Mouse (Mus musculus): ENCODE measurements around the gene Lgmn.

The Lgmn gene

DNA sequence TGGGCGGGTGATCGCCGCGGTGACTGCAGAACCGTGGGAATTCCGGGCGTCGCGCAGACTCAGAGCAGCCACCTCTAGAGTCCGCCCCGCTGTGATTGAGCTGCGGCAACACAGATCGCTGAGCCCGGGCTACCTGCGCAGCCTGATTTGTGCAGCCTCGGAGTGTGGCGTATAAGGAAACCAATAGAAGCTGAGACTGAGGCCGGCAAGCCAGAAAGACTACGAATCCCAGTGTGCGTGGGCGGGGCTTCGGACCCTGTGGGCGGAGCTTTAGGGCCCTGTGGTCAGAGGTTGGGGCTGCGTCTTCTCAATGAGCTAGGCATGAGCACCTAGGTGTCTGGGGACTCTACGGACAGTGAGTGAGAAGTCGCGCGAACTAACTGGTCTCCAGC lies at the start of gene Lgmn:
Gene Lgmn (minus strand): TSS at position 182 of the 392 bp plus-strand sequence.
- DNase-seq (ENCODE audit: low read depth, low spot score): peak; percentile 98

DNA sequence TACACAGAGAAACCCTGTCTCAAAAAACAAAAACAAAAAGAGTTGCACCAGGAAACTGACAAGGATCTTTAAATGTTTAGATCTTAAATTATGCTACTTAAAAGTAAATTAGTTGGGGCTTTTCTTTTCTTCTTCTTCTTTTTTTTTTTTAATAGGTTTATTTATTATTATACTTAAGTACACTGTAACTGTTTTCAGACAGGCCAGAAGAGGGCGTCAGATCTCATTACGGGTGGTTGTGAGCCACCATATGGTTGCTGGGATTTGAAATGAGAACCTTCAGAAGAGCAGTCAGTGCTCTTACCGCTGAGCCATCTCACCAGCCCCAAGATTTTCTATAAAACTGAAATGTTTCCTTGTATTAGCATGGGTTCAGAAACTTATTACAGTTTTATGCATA lies 45.3 kb upstream of the Lgmn start:
- DNase-seq (ENCODE audit: low read depth, low spot score): peak; percentile 32

DNA sequence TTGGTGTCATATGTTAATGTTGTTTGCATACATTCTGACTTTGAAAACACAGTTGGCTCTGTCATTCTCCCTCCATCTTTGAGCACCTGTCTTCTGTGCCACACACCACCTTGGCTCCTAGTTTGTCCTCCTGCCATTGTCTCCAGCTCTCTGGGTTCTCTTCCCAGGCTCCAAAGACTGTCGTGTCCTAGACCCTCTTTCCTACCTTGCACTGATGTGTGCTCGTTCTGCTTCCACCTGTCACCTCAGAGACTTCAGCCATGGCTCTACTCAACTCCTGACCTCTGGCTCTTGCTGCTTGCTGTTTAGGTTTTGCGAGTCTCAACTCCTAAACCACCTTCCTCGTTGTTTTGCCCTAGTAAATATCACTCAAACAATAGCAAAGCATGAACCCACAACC lies 40.9 kb upstream of the Lgmn start:
- DNase-seq (ENCODE audit: low read depth, low spot score): no peak

DNA sequence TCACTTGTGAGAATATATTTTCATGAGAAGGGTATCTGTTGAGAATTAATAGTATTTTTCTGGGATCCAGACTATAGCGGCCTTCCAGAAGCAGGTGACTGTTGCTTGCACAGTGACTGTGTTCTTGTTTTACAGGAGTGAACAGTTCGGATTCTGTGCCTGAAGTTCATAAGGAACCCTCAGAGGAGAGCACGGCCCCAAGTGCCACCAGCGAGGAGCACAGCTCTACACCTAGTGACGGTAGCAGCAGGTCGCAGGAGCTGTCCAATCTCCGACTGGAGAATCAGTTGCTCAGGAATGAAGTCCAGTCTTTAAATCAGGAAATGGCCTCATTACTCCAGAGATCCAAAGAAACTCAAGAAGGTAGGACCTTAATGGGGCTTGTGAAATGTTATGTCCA lies 34.8 kb upstream of the Lgmn start:
- DNase-seq (ENCODE audit: low read depth, low spot score): no peak

DNA sequence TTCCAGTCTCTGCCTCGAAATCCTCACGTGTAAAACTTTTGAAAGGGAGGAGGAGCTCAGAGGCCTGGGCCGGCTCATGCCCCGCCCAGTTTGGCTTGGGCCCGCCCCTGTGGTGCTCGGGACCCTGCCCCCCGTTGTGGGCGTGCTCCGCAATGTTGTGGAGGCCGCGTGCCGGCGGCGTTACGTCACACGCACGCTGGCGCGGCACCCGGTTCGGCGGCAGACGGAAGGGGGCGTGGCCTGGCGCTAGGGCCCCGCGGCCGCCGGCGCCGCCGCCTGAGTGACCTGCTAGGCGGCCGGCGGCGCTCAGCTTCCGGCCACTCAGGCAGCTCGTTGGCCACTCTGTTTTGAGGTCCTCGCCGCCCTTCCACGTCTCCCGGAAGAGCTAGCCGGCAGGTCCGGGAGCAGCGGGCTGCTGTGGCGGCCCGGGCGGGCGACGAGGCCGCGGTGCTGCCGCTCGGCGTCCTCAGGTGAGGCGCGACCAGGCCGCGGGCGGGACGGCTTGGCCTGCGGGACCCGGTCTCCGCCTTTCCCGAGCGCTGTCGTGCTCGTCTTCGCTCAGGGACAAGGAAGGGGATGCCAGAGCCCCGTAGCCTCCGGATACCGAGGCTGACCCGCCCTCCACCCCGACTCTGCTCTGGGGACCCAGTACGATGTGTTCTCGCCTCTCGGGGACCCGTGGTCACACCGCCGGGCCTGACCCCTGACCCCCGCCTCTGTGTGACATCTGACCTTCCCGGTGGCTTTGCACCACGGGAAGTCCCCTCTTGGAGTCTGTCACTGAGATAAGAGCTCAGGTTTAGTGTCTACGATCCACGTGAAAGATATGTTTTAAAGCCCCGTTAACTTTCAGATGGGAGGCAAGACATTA lies 29.5 kb upstream of the Lgmn start, which contains the start of gene Golga5:
Gene Golga5 (plus strand): TSS at position 242 of the 871 bp plus-strand sequence.
- DNase-seq (ENCODE audit: low read depth, low spot score): peak; percentile 96

DNA sequence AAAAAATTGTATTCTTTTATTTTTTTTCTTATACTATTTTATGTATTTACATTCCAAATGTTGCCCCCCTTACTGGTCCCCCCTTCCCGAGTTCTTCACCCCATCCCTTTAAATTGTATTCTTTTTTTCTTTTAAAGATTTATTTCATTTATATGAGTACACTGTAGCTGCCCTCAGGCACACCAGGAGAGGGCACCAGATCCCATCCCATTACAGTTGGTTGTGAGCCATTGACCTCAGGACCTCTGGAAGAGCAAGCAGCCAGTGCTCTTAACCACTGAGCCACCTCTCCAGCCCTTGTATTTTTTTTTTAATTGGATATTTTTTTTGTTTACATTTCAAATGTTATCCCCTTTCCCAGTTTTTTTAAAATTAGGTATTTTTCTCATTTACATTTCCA lies 28.5 kb upstream of the Lgmn start:
- DNase-seq (ENCODE audit: low read depth, low spot score): peak; percentile 24

DNA sequence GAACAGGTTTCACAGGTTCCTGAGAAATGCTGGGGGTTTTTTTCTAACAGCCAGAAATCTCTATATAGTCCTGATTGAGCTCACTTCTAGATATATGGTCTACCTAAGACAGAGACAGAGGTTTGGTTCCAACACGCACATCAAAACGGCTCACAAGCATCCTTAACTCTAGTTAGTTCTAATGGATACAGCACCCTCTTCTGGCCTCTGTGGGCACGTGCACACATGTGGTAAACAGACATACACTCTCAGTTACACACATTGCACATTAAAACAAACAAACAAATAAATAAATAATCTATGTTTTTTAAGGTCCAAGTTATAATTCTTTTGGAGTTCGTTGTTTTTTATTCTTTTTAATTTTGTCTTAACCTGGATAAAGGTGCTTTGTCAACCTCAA lies 25.0 kb upstream of the Lgmn start:
- DNase-seq (ENCODE audit: low read depth, low spot score): peak; percentile 60

DNA sequence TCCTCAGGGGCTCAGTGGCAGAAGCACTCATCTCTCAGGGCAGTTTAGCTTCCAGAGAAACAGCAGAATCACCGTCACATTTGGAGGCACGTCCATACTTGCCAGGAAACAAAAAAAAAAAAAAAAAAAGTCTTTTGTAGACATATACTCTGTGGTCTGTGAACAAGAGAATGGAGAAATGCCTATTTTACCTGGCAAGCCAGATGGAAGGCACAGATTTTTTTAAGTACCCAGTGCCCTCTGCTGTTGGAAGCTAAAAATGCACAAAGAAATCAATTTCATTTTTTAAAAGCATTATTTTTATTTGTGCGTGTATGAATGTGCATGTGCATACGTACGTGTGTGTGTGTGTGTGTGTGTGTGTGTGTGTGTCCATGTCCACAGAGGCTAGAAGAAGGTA lies 21.6 kb upstream of the Lgmn start:
- DNase-seq (ENCODE audit: low read depth, low spot score): no peak

DNA sequence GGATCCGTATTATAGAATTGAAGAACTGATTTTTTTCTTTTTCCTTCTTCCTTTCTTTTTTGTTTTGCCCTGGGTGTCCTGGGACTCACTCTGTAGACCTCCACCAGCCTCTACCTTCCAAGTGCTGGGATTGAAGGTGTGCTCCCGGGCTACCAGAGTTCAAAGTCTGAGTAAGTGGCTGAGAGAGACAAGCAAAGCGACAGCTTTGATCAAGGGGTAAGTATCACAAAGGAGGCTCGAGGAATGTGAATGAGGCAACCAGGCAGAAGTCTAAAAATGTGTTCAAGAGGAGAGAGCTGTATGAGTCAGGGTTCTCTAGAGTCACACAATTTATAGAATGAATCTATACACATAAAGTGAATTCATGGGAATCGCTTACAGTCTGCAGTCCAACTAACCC lies 20.4 kb upstream of the Lgmn start:
- DNase-seq (ENCODE audit: low read depth, low spot score): no peak

DNA sequence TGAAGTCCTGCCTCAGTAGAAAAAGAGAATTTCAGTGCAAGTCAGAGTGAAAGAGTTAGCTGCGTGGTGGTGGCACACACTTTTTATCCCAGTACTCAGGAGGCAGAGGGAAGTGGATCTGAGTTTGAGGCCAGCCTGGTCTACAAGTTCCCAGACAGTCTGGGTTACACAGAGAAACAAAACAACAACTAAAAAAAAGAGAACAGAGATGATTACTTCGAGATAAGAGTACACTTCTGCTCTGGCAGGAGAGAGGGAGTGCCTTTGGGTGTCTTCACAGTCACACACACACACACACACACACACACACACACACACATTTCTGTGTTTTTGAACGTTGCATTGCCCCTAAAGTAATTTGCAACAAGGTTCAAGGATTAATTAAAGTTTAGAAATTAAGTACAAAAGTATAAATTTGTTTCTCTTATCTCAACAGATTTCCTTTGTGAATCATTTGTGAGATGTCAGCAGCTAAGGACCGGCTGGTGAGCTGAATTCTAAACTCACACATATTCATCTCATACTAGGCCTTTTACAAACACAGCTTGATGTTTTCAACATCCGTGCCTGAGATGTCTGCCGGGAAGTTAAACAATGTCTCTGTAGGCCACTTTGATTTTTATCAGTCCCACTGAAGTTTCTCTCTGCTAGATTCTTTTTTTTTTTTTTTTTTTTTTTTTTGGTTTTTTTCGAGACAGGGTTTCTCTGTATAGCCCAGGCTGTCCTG lies 17.0 kb upstream of the Lgmn start:
- no peak for DNase-seq (ENCODE audit: low read depth, low spot score)

DNA sequence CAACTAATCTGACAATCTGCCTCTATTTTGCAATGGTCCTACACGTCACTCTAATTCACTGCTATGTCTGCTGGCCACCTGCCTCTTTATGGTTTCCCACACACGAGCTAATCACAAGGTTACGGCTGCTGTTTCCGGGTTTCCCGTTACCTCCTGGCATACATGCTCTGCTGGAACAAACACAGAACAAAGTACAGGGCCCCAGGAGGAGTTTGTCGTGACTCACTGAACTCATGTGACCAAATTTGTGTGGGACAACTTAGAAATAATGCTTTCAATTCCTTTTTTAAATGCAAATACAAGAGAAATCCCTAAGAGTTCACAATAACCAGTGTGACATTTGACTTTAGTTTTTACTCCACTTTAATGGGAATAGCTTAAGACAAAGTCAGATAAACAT lies 14.0 kb upstream of the Lgmn start:
- DNase-seq (ENCODE audit: low read depth, low spot score): no peak

DNA sequence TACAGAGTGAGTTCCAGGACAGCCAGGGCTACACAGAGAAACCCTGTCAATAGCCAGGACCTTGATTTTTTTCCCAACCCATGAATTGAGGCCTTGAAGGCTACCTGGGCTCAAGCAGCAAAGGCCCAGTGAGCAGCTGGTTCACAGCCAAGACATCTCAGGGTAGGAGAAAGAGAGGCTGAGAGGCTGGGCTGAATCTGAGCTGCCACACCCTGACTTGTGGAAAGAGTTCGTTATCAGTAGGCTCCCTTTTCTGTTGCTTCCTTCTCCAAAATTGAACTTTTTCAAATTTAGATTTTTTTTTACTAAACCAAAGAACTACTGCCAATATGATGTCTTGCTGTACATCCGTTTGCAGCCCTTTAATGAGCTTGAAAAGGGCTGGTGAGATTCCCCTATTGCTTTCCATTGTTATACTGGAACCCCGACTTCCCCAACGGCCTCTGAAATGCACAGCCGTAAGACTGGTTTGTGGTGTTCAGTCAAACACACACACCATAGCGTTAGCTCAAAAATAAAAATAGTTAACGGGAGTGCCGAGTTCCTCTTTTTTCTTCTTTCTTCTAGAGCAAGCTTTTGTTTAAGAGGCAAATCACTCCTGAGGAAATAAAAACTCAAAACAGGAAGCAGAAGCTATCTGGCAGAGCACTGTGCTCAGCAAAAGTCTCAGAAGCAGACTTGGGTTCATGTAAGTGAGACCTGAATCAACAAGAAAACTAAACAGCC lies 11.7 kb upstream of the Lgmn start:
- no peak for DNase-seq (ENCODE audit: low read depth, low spot score)

DNA sequence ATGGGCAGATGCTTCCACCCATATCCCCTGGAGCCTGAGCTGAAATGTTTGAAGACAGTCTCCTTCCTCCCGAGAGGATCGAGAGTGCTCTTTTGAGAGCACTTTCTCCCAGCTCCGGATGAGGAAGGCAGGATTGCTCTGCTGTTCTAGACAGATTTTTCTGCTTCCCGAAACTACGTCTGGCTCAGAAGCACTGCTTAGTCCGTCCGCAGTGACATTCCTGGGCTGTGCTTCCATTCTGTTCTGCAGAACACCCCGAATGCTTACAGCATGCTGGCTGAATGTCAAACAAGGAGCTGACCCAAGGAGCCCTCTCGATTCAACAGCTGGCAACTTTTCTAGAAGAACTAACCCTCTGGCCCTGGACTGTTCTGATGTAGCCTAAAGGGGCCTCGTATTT lies 10.8 kb upstream of the Lgmn start:
- no peak for DNase-seq (ENCODE audit: low read depth, low spot score)

DNA sequence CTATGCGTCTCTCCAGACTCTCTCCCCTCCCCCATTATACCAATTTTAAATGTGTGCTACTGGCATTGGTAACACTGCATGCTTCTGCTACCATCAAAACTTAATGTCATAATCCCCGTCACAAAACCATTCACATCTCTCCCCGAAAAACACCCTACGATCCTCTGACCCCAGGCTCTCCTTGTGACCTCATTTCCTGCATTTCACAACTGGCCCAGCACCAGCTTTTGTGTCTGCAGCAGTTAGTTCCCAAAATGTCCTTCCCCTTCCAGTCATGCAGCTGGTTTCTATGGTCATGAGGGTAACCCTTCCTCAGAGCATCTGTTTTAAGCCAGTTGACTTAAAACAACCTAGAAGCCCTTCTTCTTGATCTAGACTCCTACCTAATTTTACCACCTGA lies 5.8 kb upstream of the Lgmn start:
- DNase-seq (ENCODE audit: low read depth, low spot score): no peak

DNA sequence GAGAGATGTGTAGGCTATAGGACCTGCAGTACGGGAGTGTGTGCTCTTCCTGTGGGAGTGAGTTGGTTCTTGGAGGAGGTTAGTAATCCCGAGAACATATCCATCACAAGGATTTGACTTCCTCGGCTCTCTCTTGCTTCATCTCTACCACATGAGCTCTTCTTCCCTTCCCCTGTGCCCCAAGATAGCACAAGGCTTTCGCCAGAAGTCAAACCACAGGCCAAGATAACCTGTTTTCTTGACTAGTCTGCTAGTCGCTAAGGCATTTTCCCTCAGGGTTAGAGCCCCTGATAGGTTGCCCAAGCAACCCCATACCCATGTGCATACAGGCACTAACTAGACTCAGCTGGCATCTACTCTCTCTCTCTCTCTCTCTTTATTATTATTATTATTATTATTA lies 4.1 kb upstream of the Lgmn start:
- DNase-seq (ENCODE audit: low read depth, low spot score): no peak

DNA sequence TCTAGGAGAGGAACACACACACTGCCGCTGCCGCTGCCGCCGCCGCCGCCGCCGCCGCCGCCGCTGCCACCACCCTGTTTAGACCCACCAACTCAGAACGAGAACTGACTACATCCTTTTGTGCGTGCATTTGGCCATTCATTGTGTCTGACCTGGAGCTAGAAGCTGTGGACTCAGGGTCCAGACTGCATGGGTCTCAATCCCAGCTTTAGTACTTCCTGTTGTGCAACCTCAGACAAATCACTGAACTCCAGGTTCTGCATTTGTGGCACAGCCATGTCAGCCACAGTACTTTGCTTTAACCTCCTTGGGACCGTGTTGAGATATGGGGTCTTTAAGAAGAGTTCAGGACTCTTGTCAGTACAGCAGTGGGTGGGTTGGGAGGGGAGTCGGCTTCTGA lies 3.0 kb upstream of the Lgmn start:
- no peak for DNase-seq (ENCODE audit: low read depth, low spot score)

DNA sequence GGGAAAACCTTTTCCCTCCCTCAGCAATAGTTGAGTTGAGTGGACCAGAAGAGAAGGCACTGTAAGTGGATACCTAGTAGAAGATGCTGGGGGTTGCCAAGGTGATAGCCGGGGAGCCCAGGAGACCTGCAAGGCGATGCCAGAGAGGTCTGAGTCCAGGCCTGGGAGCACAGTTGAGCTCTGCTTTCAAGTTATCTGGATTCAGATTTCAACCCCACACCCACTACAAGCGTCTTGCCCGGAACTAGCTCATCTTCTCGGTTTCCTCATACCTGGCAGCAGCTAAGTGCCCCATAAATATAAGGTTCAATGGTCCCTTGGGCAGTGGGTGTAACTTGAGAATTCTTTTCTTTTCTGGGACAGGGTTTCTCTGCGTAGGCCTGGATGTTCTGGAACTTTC lies 1.5 kb upstream of the Lgmn start:
- DNase-seq (ENCODE audit: low read depth, low spot score): no peak

DNA sequence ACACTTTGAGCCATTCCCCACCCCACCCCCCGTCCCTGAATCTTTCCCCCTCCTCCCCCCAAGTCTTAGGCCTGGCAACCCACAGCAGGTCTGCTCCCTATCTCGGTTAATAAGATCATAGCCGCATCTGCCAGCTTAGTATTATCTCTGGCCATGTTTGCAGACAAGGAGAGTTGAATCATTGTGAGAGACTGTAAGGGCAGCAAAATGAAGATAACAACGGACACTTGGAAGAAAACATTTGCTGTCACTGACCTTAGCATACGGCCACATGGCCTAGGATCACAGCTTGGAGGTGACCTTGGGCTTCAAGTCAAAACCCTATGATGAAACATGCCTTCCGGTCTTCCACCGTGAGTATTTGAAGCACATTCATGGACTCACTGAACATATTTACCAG lies 938 bp upstream of the Lgmn start:
- no peak for DNase-seq (ENCODE audit: low read depth, low spot score)

DNA sequence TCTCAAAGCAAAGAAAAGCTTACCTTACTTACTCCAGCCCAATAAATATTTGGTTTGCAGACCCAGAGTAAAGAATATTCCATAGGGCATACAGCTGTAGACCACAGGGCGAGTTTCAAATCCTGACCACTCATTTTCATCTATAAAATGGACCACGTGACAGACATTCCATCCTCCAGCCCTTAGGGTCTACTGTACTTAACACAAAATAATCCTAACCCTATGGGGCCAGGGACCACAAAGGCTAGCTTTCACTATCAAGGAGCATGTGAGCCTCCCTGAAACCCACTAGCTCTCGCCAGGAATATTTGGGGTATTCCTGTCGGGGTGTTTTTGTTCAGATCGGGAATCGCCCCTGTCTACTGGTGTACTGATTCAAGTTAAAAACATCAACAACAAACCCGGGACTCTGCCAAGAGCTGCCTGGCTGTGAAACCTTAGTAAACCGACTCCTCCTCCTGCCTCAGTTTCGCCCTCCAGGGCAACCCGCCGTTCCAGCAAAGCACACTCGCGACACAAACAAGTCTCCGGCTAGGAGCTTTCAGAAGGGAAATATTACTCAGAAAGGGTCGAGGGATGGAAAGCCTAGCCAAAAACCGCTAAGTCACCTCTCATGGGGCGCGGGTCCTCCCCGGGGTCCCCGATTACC lies 506 bp downstream of the Lgmn start:
- peak; percentile 32 for DNase-seq (ENCODE audit: low read depth, low spot score)

DNA sequence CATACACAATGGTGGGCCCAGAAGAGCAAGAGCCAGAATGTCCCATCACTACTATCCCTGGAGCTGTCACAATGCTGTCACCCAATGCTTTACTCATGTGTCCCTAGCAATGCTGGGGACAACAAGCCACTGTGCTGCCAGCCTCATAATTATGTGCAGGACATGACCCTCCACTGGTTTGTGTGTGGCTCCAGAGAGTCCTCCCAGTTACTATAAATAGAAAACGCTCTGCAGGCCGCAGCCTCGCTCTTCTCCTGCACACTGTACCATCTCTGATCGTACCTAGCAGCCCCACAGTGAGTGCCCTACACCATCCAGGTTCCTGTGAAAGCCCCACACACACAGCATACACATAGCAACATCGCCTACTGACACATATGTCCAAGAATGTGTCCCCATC lies 1.7 kb downstream of the Lgmn start:
- DNase-seq (ENCODE audit: low read depth, low spot score): no peak

DNA sequence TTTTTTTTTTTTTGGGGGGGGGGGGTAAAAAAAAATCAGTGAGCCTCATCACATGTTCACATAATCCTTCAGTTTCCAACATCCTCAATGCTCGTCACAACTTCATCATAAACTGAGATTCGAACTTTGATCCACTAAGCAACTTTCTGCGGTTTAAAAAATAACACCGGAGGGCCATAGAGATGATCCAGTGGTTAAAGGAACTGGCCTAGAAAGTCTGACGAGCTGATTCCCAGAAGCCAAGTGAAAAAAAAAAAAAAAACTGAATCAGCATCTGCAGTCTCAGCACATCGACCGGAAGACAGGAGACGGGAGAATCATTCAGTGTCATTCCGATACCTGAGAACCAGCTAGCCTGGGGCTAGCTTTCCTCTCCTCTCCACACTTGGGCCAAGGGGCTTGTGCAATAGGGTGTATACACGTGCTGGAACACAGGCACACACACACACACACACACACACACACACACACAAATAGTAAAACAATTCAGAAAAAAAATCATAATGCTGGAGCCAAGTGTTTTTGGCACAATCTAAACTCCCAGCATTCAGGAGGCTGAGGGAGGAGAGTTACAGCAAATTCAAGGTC lies 2.6 kb downstream of the Lgmn start:
- DNase-seq (ENCODE audit: low read depth, low spot score): no peak

DNA sequence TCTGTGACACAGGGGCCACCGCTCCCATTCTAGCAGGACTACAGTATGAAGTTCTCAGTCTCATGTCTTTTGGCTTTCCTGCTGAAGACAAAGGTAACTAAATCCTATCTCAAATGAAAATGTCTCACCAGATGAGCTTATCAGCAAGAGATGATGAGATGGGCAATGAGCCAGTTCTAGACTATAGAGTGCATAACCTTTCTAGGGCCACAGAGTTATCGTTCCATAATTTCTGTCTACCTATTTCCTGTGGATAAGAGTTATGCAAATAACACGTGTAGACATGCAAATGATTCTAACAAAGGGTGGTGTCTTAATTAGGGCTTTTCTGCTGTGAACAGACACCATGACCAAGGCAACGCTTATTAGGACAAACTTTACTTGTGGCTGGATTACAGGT lies 5.5 kb downstream of the Lgmn start:
- no peak for DNase-seq (ENCODE audit: low read depth, low spot score)
